Mouse (Mus musculus) frontal cortex, postnatal 36 days (tissue): ENCODE measurements at regions not wholly inside any gene's neighbourhood (a gene's known extent, or its start where the extent isn't known, plus 50 kb on each side); places are given as distances from the start of the nearest gene placed in this dataset.

ENCODE experiments used
- DNase-seq, 2 experiments: peaks; one replicate each; pipeline ENCODE4 v3.0.0; 2022; ENCODE audit warnings: low spot score in 2 of 2

DNA sequence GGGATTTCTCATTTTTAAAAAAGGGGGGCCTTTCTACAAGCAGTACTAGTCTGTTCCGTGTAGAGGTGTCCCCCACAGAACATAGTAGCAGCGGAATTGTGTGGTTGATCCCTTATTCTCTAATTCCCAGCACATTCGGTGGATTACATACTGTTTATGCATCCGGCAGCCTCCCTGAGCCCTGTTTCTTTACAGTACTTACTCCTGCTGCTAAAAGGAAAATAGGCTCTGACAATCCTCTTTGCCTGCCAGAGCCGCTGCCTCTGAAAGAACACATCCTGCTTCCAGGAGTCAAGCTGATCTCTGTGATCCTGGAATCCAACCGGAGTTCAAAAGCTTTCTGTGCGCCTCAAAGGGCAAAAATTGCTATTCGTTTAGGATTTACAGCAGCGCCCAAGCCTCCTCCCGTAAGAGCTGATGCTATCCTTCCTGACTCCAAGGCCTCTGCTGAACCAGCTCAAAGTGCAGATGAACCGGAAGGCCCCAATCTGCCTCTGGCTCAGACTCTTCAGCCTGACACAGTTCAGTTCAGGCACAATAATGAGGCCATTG is 936.6 kb downstream of the Ndufa4 start:
- DNase-seq, result peak; percentile 22 to 40

DNA sequence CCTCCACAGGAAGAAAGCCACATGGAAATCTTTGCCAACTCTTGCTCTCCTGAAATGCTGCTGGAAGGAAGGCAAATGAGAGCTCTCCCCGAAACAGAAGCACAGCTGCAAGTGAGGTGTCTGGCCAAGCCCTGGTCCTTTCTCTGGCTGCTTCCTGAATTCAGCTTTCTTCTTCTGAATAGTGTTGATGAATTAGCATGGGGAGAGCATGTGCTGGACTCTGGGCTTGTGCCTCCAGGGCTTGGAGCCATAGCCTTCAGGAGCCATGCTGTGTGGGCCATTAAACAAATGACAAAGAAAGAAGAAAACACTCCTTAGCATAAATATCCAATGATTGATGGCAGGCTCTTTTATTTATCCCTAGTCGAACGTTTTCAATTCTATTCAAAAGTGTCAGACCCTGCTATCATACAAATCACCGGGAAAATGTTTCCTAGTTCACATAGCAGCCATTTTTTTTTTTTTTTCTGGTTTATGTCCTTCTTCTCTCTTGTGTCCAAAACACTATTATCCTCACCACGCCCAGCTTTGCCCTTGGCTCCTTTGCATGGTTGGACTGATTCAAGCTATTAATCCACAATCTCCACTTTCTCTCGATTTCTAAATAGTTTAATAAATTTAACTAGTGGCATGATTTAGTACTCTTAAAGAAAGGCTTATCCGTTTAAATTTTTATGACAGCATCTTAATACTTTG is 937.3 kb downstream of the Ndufa4 start:
- peak; percentile 35 to 58 for DNase-seq

DNA sequence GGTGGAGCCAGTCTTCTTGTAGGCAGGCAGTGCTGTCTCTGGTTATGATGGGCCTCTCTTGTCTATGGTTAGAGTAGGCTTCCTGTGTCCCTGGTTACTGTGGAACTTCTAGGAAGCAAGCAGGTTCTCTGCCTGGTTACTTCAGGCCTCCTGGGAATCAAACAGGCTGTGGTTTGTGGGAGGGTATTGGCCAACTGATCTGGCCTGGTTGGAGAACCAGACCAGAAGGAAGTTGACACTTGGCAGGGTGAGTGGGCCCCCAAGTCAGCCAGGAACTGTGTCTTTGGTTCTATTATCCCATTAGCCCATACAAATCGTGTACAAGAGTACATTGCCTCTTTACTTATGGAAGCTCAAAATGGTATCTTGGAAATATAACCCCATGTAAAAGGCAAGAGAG is 963.8 kb downstream of the Ndufa4 start:
- DNase-seq, result no peak

DNA sequence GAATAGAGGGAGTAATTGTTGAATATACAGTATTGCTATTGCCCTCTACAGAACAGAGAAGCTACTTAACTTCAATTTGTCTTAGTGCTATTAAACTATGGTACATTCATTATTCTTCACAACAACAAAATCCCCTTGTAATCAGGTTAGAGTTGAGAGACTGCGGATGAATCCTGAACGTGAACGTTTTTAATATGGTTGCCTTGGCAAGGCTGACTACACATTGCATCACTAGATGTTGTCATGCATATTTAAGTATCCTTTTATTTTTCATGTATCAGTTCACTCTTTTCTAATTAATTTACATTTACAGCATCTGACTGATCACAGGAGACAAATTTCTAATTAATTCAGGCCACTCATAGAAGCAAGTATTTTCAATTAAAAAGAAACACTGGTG is 965.8 kb downstream of the Ndufa4 start:
- no peak for DNase-seq
